Mouse (Mus musculus): ENCODE measurements at regions not wholly inside any gene's neighbourhood (a gene's known extent, or its start where the extent isn't known, plus 50 kb on each side); places are given as distances from the start of the nearest gene placed in this dataset.

DNA sequence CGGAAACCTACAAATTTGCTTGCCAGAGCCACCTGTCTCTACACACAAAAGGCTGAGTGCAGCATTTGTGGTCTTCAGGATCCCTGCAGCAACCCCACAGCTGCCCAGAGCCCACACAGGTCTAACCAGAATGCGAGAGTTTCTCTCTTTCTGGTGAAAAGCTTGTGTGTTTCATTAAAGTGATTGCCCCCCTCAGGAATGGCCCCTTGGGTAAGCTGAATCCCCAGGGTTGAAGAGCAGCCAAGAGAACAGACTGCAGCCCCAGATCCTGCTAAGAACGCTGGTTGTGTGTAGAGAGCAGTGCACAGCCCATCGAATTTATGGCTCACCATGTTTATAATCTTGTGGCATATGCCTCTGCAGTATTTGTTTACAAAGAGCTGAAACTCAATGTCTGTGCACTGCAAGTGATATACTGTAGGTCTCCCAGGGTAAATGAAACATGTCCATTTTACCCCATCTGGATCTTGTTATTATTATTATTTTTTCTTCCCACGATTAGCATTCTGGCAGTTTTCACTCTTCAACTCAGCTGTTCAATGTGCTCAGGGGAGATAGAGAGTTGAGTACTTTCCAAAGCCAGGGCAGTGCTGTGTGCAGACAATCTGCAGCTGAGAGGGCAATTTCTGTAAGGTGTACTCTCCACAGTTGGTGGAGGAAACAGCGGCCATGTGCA is 486.4 kb downstream of the Hdgfl1 start:
- H3K79me2 ChIP-seq (ENCODE audit: control insufficient read depth, insufficient read depth), result no peaks in the 10 kb centered on the region
- H3K4me3 ChIP-seq, result no peak overlapping the region
- H3K36me3 ChIP-seq (ENCODE audit: control insufficient read depth, insufficient read depth), result no peaks in the 10 kb centered on the region
- TF ChIP-seq MYOD1 (IDR thresholded peaks at IDR 0.05; ENCODE audit: control insufficient read depth in 1 of 3, insufficient read length in 2 of 3, low read depth in 2 of 3) (peak in 1 of 3 experiments; percentile 61), MYOG (IDR thresholded peaks at IDR 0.05; ENCODE audit: control insufficient read depth in 1 of 3, insufficient read depth in 1 of 3, insufficient read length in 2 of 3, low read depth in 2 of 3) (peak in 1 of 3 experiments; percentile 35), REST (IDR thresholded peaks at IDR 0.05; ENCODE audit: insufficient read depth, insufficient read length) (no peak)
- H3ac ChIP-seq (ENCODE audit: control insufficient read depth, insufficient read length), result no peak overlapping the region
- H3K27me3 ChIP-seq (ENCODE audit: control insufficient read depth, insufficient read depth, insufficient read length), result no peaks in the 10 kb centered on the region
- no peak overlapping the region for H3K4me2 ChIP-seq (ENCODE audit: low read depth)

- no peak overlapping the region for H3K4me2 ChIP-seq (ENCODE audit: low read depth)
- no peaks in the 10 kb centered on the region for H3K36me3 ChIP-seq (ENCODE audit: control insufficient read depth, insufficient read depth)
- H3K27me3 ChIP-seq (ENCODE audit: control insufficient read depth, insufficient read depth, insufficient read length), result no peaks in the 10 kb centered on the region
- no peak overlapping the region for H3ac ChIP-seq (ENCODE audit: control insufficient read depth, insufficient read length)
- H3K4me3 ChIP-seq, result no peak overlapping the region
- no peak for TF ChIP-seq TCF12 (IDR thresholded peaks at IDR 0.05; ENCODE audit: insufficient read depth, poor library complexity, severe bottlenecking)
- TF ChIP-seq REST (IDR thresholded peaks at IDR 0.05; ENCODE audit: insufficient read depth, insufficient read length), result no peak
- TF ChIP-seq POLR2AphosphoS2 (IDR thresholded peaks at IDR 0.05; ENCODE audit: insufficient read length, low read depth), result no peak
- TF ChIP-seq USF1 (IDR thresholded peaks at IDR 0.05; ENCODE audit: low read depth), result no peak
- TF ChIP-seq MYOD1 (IDR thresholded peaks at IDR 0.05; ENCODE audit: control insufficient read depth in 1 of 3, insufficient read length in 2 of 3, low read depth in 2 of 3), result no peak
- no peak for TF ChIP-seq TCF3 (IDR thresholded peaks at IDR 0.05; ENCODE audit: insufficient read length, low read depth)
- TF ChIP-seq CEBPB (IDR thresholded peaks at IDR 0.05; ENCODE audit: insufficient read depth, poor library complexity, severe bottlenecking), result no peak
- no peak for TF ChIP-seq MAX (IDR thresholded peaks at IDR 0.05; ENCODE audit: low read depth)
- TF ChIP-seq E2F4 (IDR thresholded peaks at IDR 0.05; ENCODE audit: insufficient read depth), result no peak
- no peak for TF ChIP-seq SRF (IDR thresholded peaks at IDR 0.05; ENCODE audit: control insufficient read depth, insufficient read length, low read depth)
- TF ChIP-seq MYOG (IDR thresholded peaks at IDR 0.05; ENCODE audit: control insufficient read depth in 1 of 3, insufficient read depth in 1 of 3, insufficient read length in 2 of 3, low read depth in 2 of 3), result no peak
- no peaks in the 10 kb centered on the region for H3K79me2 ChIP-seq (ENCODE audit: control insufficient read depth, insufficient read depth)
These were observed 487.7 kb downstream of the Hdgfl1 start for GRCm38 (mm10) chr13:26282291-26282690.

DNA sequence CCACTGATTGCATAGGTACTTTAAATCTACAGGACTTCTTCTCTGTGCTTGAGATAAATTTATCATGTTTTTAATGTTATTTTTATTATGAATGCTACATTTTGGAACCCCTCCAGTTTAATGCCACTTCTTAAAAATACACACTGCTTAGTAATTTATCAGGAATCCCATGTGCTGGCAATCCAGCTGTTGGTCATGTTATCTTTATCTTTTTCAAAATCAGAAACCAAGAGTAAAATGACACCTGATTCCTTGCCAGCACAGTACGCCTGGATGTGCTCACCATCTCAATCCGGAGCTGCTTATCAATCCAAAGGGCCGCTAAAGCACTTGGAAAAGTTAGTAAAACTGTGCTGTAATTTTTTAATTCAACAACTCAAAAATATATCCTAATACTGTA is 497.1 kb downstream of the Hdgfl1 start:
- Histone ChIP-seq H3K79me2 (ENCODE audit: control insufficient read depth, insufficient read depth) (no peaks in the 10 kb centered on the region), H3K27me3 (ENCODE audit: control insufficient read depth, insufficient read depth, insufficient read length) (no peaks in the 10 kb centered on the region), H3K36me3 (ENCODE audit: control insufficient read depth, insufficient read depth) (no peaks in the 10 kb centered on the region), H3K4me2 (ENCODE audit: low read depth) (peak overlapping the region; percentile 18), H3ac (ENCODE audit: control insufficient read depth, insufficient read length) (no peak overlapping the region), H3K4me3 (no peak overlapping the region)
- no peak for TF ChIP-seq CEBPB (IDR thresholded peaks at IDR 0.05; ENCODE audit: insufficient read depth, poor library complexity, severe bottlenecking)
- TF ChIP-seq MYOG (IDR thresholded peaks at IDR 0.05; ENCODE audit: control insufficient read depth in 1 of 3, insufficient read depth in 1 of 3, insufficient read length in 2 of 3, low read depth in 2 of 3), result no peak
- TF ChIP-seq TCF3 (IDR thresholded peaks at IDR 0.05; ENCODE audit: insufficient read length, low read depth), result no peak
- TF ChIP-seq MAX (IDR thresholded peaks at IDR 0.05; ENCODE audit: low read depth), result no peak

DNA sequence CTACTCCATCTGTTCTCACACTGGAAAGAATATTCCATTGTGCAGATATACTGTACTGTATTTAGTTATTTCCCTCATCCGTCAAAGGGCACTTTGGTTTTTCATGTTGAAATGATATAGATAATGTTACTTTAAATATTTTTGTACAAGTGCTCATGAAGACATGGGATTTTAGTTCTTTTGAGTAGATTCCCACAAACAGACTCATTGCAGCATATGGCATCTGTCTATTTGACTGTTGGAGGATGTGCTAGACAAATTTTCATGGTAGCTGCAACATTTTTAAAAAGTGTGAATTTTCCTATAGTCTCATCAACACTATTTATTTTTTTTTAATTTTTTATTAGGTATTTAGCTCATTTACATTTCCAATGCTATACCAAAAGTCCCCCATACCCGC is 502.5 kb downstream of the Hdgfl1 start:
- Histone ChIP-seq H3K4me2 (ENCODE audit: low read depth) (no peak overlapping the region), H3ac (ENCODE audit: control insufficient read depth, insufficient read length) (no peak overlapping the region), H3K79me2 (ENCODE audit: control insufficient read depth, insufficient read depth) (no peaks in the 10 kb centered on the region), H3K27me3 (ENCODE audit: control insufficient read depth, insufficient read depth, insufficient read length) (no peaks in the 10 kb centered on the region), H3K4me3 (no peak overlapping the region), H3K36me3 (ENCODE audit: control insufficient read depth, insufficient read depth) (no peaks in the 10 kb centered on the region)
- TF ChIP-seq SRF (IDR thresholded peaks at IDR 0.05; ENCODE audit: control insufficient read depth, insufficient read length, low read depth) (no peak), CEBPB (IDR thresholded peaks at IDR 0.05; ENCODE audit: insufficient read depth, poor library complexity, severe bottlenecking) (no peak), MAX (IDR thresholded peaks at IDR 0.05; ENCODE audit: low read depth) (no peak), USF1 (IDR thresholded peaks at IDR 0.05; ENCODE audit: low read depth) (no peak), POLR2A (IDR thresholded peaks at IDR 0.05; ENCODE audit: insufficient read length, low read depth) (no peak), REST (IDR thresholded peaks at IDR 0.05; ENCODE audit: insufficient read depth, insufficient read length) (no peak)

DNA sequence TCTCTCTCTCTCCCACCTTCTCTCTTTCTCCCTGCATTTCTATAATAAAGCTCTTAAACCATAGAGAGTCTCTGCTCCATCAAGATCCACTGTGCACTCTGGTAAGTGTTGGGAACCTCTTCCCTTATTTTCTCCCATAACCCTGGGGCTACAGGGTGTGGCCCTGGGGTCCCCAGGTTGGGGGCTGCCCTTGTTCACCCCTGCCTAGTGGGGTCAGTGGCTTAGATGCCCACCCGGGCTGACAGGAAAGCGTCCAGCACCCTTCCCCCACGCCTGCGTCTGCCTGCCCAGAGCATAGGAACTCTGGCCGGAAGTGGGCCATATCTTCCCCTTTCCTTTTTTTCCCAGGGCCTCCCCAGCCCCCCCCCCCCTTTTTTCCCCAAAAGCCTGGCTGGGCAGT is 534.0 kb downstream of the Hdgfl1 start:
- TF ChIP-seq TCF3 (IDR thresholded peaks at IDR 0.05; ENCODE audit: insufficient read length, low read depth) (no peak), POLR2AphosphoS2 (IDR thresholded peaks at IDR 0.05; ENCODE audit: insufficient read length, low read depth) (no peak), REST (IDR thresholded peaks at IDR 0.05; ENCODE audit: insufficient read depth, insufficient read length) (no peak), CEBPB (IDR thresholded peaks at IDR 0.05; ENCODE audit: insufficient read depth, poor library complexity, severe bottlenecking) (no peak), E2F4 (IDR thresholded peaks at IDR 0.05; ENCODE audit: insufficient read depth) (no peak), USF1 (IDR thresholded peaks at IDR 0.05; ENCODE audit: low read depth) (no peak), POLR2A (IDR thresholded peaks at IDR 0.05; ENCODE audit: insufficient read length, low read depth) (no peak), MAX (IDR thresholded peaks at IDR 0.05; ENCODE audit: low read depth) (no peak), SRF (IDR thresholded peaks at IDR 0.05; ENCODE audit: control insufficient read depth, insufficient read length, low read depth) (no peak)
- no peaks in the 10 kb centered on the region for H3K36me3 ChIP-seq (ENCODE audit: control insufficient read depth, insufficient read depth)
- H3K4me2 ChIP-seq (ENCODE audit: low read depth), result no peak overlapping the region
- H3K79me2 ChIP-seq (ENCODE audit: control insufficient read depth, insufficient read depth), result no peaks in the 10 kb centered on the region
- H3ac ChIP-seq (ENCODE audit: control insufficient read depth, insufficient read length), result no peak overlapping the region
- H3K4me3 ChIP-seq, result no peak overlapping the region
- no peaks in the 10 kb centered on the region for H3K27me3 ChIP-seq (ENCODE audit: control insufficient read depth, insufficient read depth, insufficient read length)

Measured in myocyte (in vitro differentiated cells).